Mouse (Mus musculus) heart, embryonic 11.5 days (tissue): Measurements from ENCODE around the gene Cebpa. TPM values are rescaled to one million over a fixed set of nuclear protein-coding genes. Genes with fewer than 3 reads are reported as not detected.

Experiments
- ATAC-seq: fragments of 200-750 bp; cut with Nextera tagmentation; replicated peaks from 2 replicates; pipeline ENCODE4 v1.8.0; 2017; ENCODE audit warnings: moderate library complexity; ENCODE audit not compliant: insufficient number of reproducible peaks, low FRiP score, low TSS enrichment
- H3K27ac ChIP-seq: fragments of 300-500 bp; sonication (generic); 2 replicates; pipeline ENCODE4 v1.5.1; 2014; ENCODE audit warnings: mild to moderate bottlenecking, low read depth, low read length
- H3K27me3 ChIP-seq: fragments of 300-500 bp; sonication (generic); 2 replicates; pipeline ENCODE4 v1.6.1; 2014; ENCODE audit warnings: mild to moderate bottlenecking, low read length, mixed read lengths; ENCODE audit not compliant: control insufficient read depth, insufficient read depth
- H3K36me3 ChIP-seq: fragments of 300-500 bp; sonication (generic); 2 replicates; pipeline ENCODE4 v1.6.1; 2014; ENCODE audit warnings: mild to moderate bottlenecking, low read length, moderate library complexity, mixed read lengths; ENCODE audit not compliant: control insufficient read depth, insufficient read depth
- H3K4me1 ChIP-seq: fragments of 300-500 bp; sonication (generic); 2 replicates; pipeline ENCODE4 v1.6.1; 2014; ENCODE audit warnings: low read length; ENCODE audit not compliant: control insufficient read depth, insufficient read depth
- H3K4me2 ChIP-seq: fragments of 300-500 bp; sonication (generic); 2 replicates; pipeline ENCODE4 v1.6.1; 2014; ENCODE audit warnings: mild to moderate bottlenecking, moderate library complexity
- H3K4me3 ChIP-seq: fragments of 300-500 bp; sonication (generic); 2 replicates; pipeline ENCODE4 v1.5.1; 2014; ENCODE audit warnings: low read depth, low read length
- H3K9ac ChIP-seq: fragments of 300-500 bp; sonication (generic); 2 replicates; pipeline ENCODE4 v1.6.1; 2014; ENCODE audit warnings: mild to moderate bottlenecking, low read depth, low read length, moderate library complexity
- H3K9me3 ChIP-seq: fragments of 300-500 bp; sonication (generic); replicated peaks from 2 replicates; pipeline ENCODE4 v1.6.1; 2016; ENCODE audit warnings: low read length; ENCODE audit not compliant: control insufficient read depth
- WGBS: fragments of 180-500 bp; shearing (Covaris S2); extraction: QIAGEN DNeasy Blood & Tissue Kit; methylation state at CpG from one replicate; pipeline ENCODE4 v1.1.7; 2014; ENCODE audit not compliant: insufficient replicate concordance; 5-methylcytosine and 5-hydroxymethylcytosine counted together
- polyA plus RNA-seq: library from polyadenylated mRNA; unstranded; fragments of >200 nt; fragmentation: Nextera tagmentation; extraction: Ambion mirVana; gene quantifications from 2 replicates; pipeline ENCODE4 v1.2.1, GENCODE M21; 2014

Cebpa gene
- polyA plus RNA-seq, 1 experiment from 2014 or later, result 0.47 TPM

GRCm38 (mm10) chr7:35145068-35145467 lies 26.0 kb downstream of the Cebpa start:
- 69% methylated on average over 9 of the region's 9 CpGs for WGBS
- no peaks in the 10 kb centered on the region for H3K4me1 ChIP-seq
- H3K36me3 ChIP-seq, result no peaks in the 10 kb centered on the region
- H3K4me2 ChIP-seq, result no peak overlapping the region
- no peak for ATAC-seq
- H3K9me3 ChIP-seq, result no peaks in the 10 kb centered on the region
- H3K9ac ChIP-seq, result no peak overlapping the region
- no peak overlapping the region for H3K4me3 ChIP-seq
- H3K27ac ChIP-seq, result no peak overlapping the region
- no peaks in the 10 kb centered on the region for H3K27me3 ChIP-seq

GRCm38 (mm10) chr7:35146269-35146668 lies 27.2 kb downstream of the Cebpa start:
- Histone ChIP-seq H3K9me3 (no peaks in the 10 kb centered on the region), H3K27ac (no peak overlapping the region), H3K27me3 (no peaks in the 10 kb centered on the region), H3K36me3 (no peaks in the 10 kb centered on the region), H3K4me3 (no peak overlapping the region), H3K4me2 (no peak overlapping the region), H3K4me1 (no peaks in the 10 kb centered on the region), H3K9ac (no peak overlapping the region)
- 80% methylated on average over 10 of the region's 10 CpGs for WGBS
- ATAC-seq, result no peak

- no peak overlapping the region for H3K4me3 ChIP-seq
- no peaks in the 10 kb centered on the region for H3K4me1 ChIP-seq
- H3K4me2 ChIP-seq, result no peak overlapping the region
- H3K27ac ChIP-seq, result no peak overlapping the region
- H3K36me3 ChIP-seq, result no peaks in the 10 kb centered on the region
- no peak overlapping the region for H3K9ac ChIP-seq
- H3K9me3 ChIP-seq, result no peaks in the 10 kb centered on the region
- WGBS, result 40% methylated on average over 15 of the region's 15 CpGs
- peaks cover 3% of the 10 kb centered on the region; the same call in 1 of the 2 replicates for H3K27me3 ChIP-seq
- ATAC-seq, result no peak
Observed at GRCm38 (mm10) chr7:35149616-35150433, 30.7 kb downstream of the Cebpa start.

GRCm38 (mm10) chr7:35150860-35151259 lies 31.8 kb downstream of the Cebpa start:
- H3K4me3 ChIP-seq, result no peak overlapping the region
- H3K9ac ChIP-seq, result no peak overlapping the region
- no peaks in the 10 kb centered on the region for H3K9me3 ChIP-seq
- H3K36me3 ChIP-seq, result no peaks in the 10 kb centered on the region
- no peak for ATAC-seq
- no peak overlapping the region for H3K27ac ChIP-seq
- peaks cover 3% of the 10 kb centered on the region; the same call in 1 of the 2 replicates for H3K27me3 ChIP-seq
- WGBS, result 70% methylated on average over 5 of the region's 5 CpGs
- H3K4me2 ChIP-seq, result no peak overlapping the region
- H3K4me1 ChIP-seq, result no peaks in the 10 kb centered on the region

- Histone ChIP-seq H3K27ac (no peak overlapping the region), H3K36me3 (no peaks in the 10 kb centered on the region), H3K9ac (no peak overlapping the region), H3K4me2 (no peak overlapping the region), H3K27me3 (peaks cover 3% of the 10 kb centered on the region; the same call in 1 of the 2 replicates), H3K4me1 (no peaks in the 10 kb centered on the region), H3K9me3 (no peaks in the 10 kb centered on the region), H3K4me3 (no peak overlapping the region)
- ATAC-seq, result no peak
- 56% methylated on average over 12 of the region's 12 CpGs for WGBS
Observed at GRCm38 (mm10) chr7:35154449-35154848, 35.4 kb downstream of the Cebpa start.

GRCm38 (mm10) chr7:35156561-35157477 lies 37.7 kb downstream of the Cebpa start:
- WGBS, result 63% methylated on average over 16 of the region's 16 CpGs
- H3K27me3 ChIP-seq, result peaks cover 3% of the 10 kb centered on the region; the same call in 1 of the 2 replicates
- H3K27ac ChIP-seq, result no peak overlapping the region
- no peak overlapping the region for H3K9ac ChIP-seq
- no peaks in the 10 kb centered on the region for H3K36me3 ChIP-seq
- H3K4me3 ChIP-seq, result no peak overlapping the region
- no peaks in the 10 kb centered on the region for H3K9me3 ChIP-seq
- H3K4me2 ChIP-seq, result no peak overlapping the region
- ATAC-seq, result no peak
- no peaks in the 10 kb centered on the region for H3K4me1 ChIP-seq

GRCm38 (mm10) chr7:35157512-35157911 lies 38.4 kb downstream of the Cebpa start:
- 60% methylated on average over 3 of the region's 3 CpGs for WGBS
- H3K9me3 ChIP-seq, result no peaks in the 10 kb centered on the region
- H3K9ac ChIP-seq, result no peak overlapping the region
- no peak for ATAC-seq
- no peaks in the 10 kb centered on the region for H3K36me3 ChIP-seq
- no peak overlapping the region for H3K4me3 ChIP-seq
- H3K27ac ChIP-seq, result no peak overlapping the region
- no peaks in the 10 kb centered on the region for H3K4me1 ChIP-seq
- no peak overlapping the region for H3K4me2 ChIP-seq
- no peaks in the 10 kb centered on the region for H3K27me3 ChIP-seq

GRCm38 (mm10) chr7:35162443-35162842 lies 43.4 kb downstream of the Cebpa start:
- Histone ChIP-seq H3K27me3 (no peaks in the 10 kb centered on the region), H3K9me3 (no peaks in the 10 kb centered on the region), H3K36me3 (no peaks in the 10 kb centered on the region), H3K9ac (no peak overlapping the region), H3K4me1 (no peaks in the 10 kb centered on the region), H3K4me2 (no peak overlapping the region), H3K4me3 (no peak overlapping the region), H3K27ac (no peak overlapping the region)
- WGBS, result 71% methylated on average over 6 of the region's 6 CpGs
- no peak for ATAC-seq
